Mouse (Mus musculus) intestine, embryonic 14.5 days (tissue): ENCODE measurements around the gene Tex37. TPM values are rescaled to one million over a fixed set of nuclear protein-coding genes. Genes with fewer than 3 reads are reported as not detected.

Experiments
- ATAC-seq: fragments of 200-750 bp; cut with Nextera tagmentation; replicated peaks from 2 replicates; pipeline ENCODE4 v1.8.0; 2017; ENCODE audit warnings: low read depth, moderate number of reproducible peaks, moderate TSS enrichment, moderate library complexity; ENCODE audit not compliant: low FRiP score, low TSS enrichment
- DNase-seq: peaks from one replicate; pipeline ENCODE4 v3.0.0-alpha.2; 2018; ENCODE audit warnings: low spot score
- H3K27ac ChIP-seq: fragments of 300-500 bp; sonication (generic); 2 replicates; pipeline ENCODE4 v1.5.1; 2014; ENCODE audit warnings: low read depth, mild to moderate bottlenecking, control low read depth
- H3K27me3 ChIP-seq: fragments of 300-500 bp; sonication (generic); replicated peaks from 2 replicates; pipeline ENCODE4 v1.6.1; 2014; ENCODE audit warnings: low read length, control low read depth; ENCODE audit not compliant: control insufficient read depth, insufficient read depth
- H3K36me3 ChIP-seq: fragments of 300-500 bp; sonication (generic); 2 replicates; pipeline ENCODE4 v1.6.1; 2014; ENCODE audit warnings: low read length, control low read depth; ENCODE audit not compliant: control insufficient read depth, insufficient read depth
- H3K4me1 ChIP-seq: fragments of 300-500 bp; sonication (generic); replicated peaks from 2 replicates; pipeline ENCODE4 v1.6.1; 2014; ENCODE audit warnings: low read length, control low read depth, mixed read lengths; ENCODE audit not compliant: control insufficient read depth, insufficient read depth
- H3K4me2 ChIP-seq: fragments of 300-500 bp; sonication (generic); 2 replicates; pipeline ENCODE4 v1.6.1; 2014; ENCODE audit warnings: low read length
- H3K4me3 ChIP-seq: fragments of 300-500 bp; sonication (generic); 2 replicates; pipeline ENCODE4 v1.5.1; 2014; ENCODE audit warnings: low read depth, low read length, control low read depth, mixed read lengths
- H3K9ac ChIP-seq: fragments of 300-500 bp; sonication (generic); 2 replicates; pipeline ENCODE4 v1.6.1; 2014; ENCODE audit warnings: mild to moderate bottlenecking, low read length
- H3K9me3 ChIP-seq: fragments of 300-500 bp; sonication (generic); 2 replicates; pipeline ENCODE4 v1.6.1; 2016; ENCODE audit warnings: low read length, control low read depth; ENCODE audit not compliant: control insufficient read depth
- WGBS: fragments of 180-500 bp; shearing (Covaris S2); extraction: QIAGEN DNeasy Blood & Tissue Kit; methylation state at CpG from one replicate; pipeline ENCODE4 v1.1.7; 2014; 5-methylcytosine and 5-hydroxymethylcytosine counted together
- polyA plus RNA-seq: library from polyadenylated mRNA; unstranded; fragments of >200 nt; fragmentation: Nextera tagmentation; extraction: Ambion mirVana; gene quantifications from 2 replicates; pipeline ENCODE4 v1.2.1, GENCODE M21; 2014

Gene Tex37
- polyA plus RNA-seq, 1 experiment from 2014 or later, result not detected

DNA sequence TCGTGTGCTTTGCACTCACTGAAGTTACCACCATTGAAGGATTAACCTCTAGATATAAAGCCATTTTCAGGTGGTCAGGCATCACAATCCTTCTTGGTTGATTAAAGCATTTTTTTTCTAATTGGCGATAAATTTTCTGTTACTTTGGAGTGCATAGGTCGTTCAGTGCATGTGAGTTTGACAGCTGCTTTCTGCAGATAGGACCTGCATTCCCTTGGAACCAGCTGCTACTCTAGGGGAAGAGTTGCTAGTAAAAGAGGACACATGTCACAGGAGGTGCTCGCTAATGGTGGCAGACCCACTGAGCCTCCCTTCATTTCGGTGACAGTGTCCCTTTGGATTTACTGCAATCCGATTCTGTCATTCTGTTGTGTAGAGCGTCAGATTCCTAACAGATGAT lies 46.2 kb downstream of the Tex37 start:
- H3K27me3 ChIP-seq, result no peaks in the 10 kb centered on the region
- WGBS, result 66% methylated on average over 7 of the region's 7 CpGs
- H3K9ac ChIP-seq, result no peak overlapping the region
- H3K9me3 ChIP-seq, result no peaks in the 10 kb centered on the region
- DNase-seq, result no peak
- peaks cover 10% of the 10 kb centered on the region for H3K4me1 ChIP-seq
- no peaks in the 10 kb centered on the region for H3K36me3 ChIP-seq
- H3K4me2 ChIP-seq, result no peak overlapping the region
- H3K4me3 ChIP-seq, result no peak overlapping the region
- peak; percentile 32; the same call in 1 of the 2 replicates for ATAC-seq
- H3K27ac ChIP-seq, result 0 out of 2 replicates have a peak overlapping the region, but pooled peaks have one; percentile 10

GRCm38 (mm10) chr6:70872128-70872527 lies 46.6 kb downstream of the Tex37 start:
- peaks cover 10% of the 10 kb centered on the region for H3K4me1 ChIP-seq
- H3K9me3 ChIP-seq, result no peaks in the 10 kb centered on the region
- H3K36me3 ChIP-seq, result no peaks in the 10 kb centered on the region
- H3K4me3 ChIP-seq, result no peak overlapping the region
- H3K9ac ChIP-seq, result no peak overlapping the region
- 54% methylated on average over 10 of the region's 10 CpGs for WGBS
- H3K4me2 ChIP-seq, result peak overlapping the region; percentile 15; the same call in 1 of the 2 replicates
- no peaks in the 10 kb centered on the region for H3K27me3 ChIP-seq
- peak overlapping the region; percentile 29 for H3K27ac ChIP-seq
- DNase-seq (peak; percentile 58), ATAC-seq (peak; percentile 95)

GRCm38 (mm10) chr6:70871511-70871980 lies 47.2 kb downstream of the Tex37 start:
- Histone ChIP-seq H3K27me3 (no peaks in the 10 kb centered on the region), H3K9me3 (no peaks in the 10 kb centered on the region), H3K9ac (no peak overlapping the region), H3K4me3 (no peak overlapping the region), H3K27ac (peak overlapping the region; percentile 29), H3K4me1 (peaks cover 10% of the 10 kb centered on the region), H3K4me2 (peak overlapping the region; percentile 15; the same call in 1 of the 2 replicates), H3K36me3 (no peaks in the 10 kb centered on the region)
- 53% methylated on average over 14 of the region's 14 CpGs for WGBS
- ATAC-seq, result peak; percentile 1; the same call in 1 of the 2 replicates
- DNase-seq, result no peak

DNA sequence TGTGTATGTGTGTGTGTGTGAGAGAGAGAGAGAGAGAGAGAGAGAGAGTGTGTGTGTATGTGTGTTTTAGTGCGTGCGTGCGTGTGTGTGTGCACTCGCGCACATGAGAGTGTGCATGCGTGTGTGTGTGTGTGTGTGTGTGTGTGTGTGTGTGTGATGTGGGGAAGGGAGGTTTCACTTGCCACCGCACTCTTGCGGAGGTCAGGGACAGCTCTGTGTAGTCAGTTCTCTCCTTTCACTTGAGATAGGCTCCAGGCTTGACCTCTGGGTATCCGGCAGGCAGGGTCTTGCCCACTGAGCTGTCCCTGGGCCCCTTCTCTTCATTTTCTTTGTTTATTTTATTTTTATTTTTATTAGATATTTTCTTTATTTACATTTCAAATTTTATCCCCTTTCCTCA lies 51.4 kb downstream of the Tex37 start:
- Histone ChIP-seq H3K4me3 (no peak overlapping the region), H3K9ac (no peak overlapping the region), H3K27ac (no peak overlapping the region), H3K36me3 (no peaks in the 10 kb centered on the region), H3K9me3 (no peaks in the 10 kb centered on the region), H3K4me2 (no peak overlapping the region), H3K4me1 (peaks cover 10% of the 10 kb centered on the region), H3K27me3 (no peaks in the 10 kb centered on the region)
- DNase-seq (no peak), ATAC-seq (no peak)
- 89% methylated on average over 9 of the region's 9 CpGs for WGBS

- DNase-seq (no peak), ATAC-seq (no peak)
- no peak overlapping the region for H3K9ac ChIP-seq
- H3K9me3 ChIP-seq, result no peaks in the 10 kb centered on the region
- no peaks in the 10 kb centered on the region for H3K36me3 ChIP-seq
- 87% methylated on average over 5 of the region's 5 CpGs for WGBS
- H3K4me2 ChIP-seq, result no peak overlapping the region
- peaks cover 7% of the 10 kb centered on the region for H3K4me1 ChIP-seq
- no peak overlapping the region for H3K27ac ChIP-seq
- no peak overlapping the region for H3K4me3 ChIP-seq
- no peaks in the 10 kb centered on the region for H3K27me3 ChIP-seq
Measured at GRCm38 (mm10) chr6:70866761-70867160, 52.0 kb downstream of the Tex37 start.

- peaks cover 4% of the 10 kb centered on the region; the same call in 1 of the 2 replicates for H3K36me3 ChIP-seq
- 88% methylated on average over 6 of the region's 6 CpGs for WGBS
- ATAC-seq (no peak), DNase-seq (no peak)
- no peak overlapping the region for H3K27ac ChIP-seq
- no peak overlapping the region for H3K9ac ChIP-seq
- no peak overlapping the region for H3K4me3 ChIP-seq
- no peaks in the 10 kb centered on the region for H3K27me3 ChIP-seq
- H3K4me2 ChIP-seq, result no peak overlapping the region
- H3K4me1 ChIP-seq, result no peaks in the 10 kb centered on the region
- no peaks in the 10 kb centered on the region for H3K9me3 ChIP-seq
Measured at GRCm38 (mm10) chr6:70864285-70864684, 54.4 kb downstream of the Tex37 start.

Other genes starting within 250 kb of the Tex37 start
- gene Rpia, start 126.7 kb downstream of the Tex37 start, polyA plus RNA-seq, result 4.8 and 6.1 TPM in 2 replicates
- gene Eif2ak3, start 74.4 kb downstream of the Tex37 start, polyA plus RNA-seq, result 7.3 and 8.2 TPM in 2 replicates
- gene Foxi3, start 37.6 kb upstream of the Tex37 start, polyA plus RNA-seq, result not detected in 2 replicates
- gene Thnsl2, start 225.5 kb upstream of the Tex37 start, polyA plus RNA-seq, result 21.5 and 23.0 TPM in 2 replicates